Mouse (Mus musculus): Measurements from ENCODE around the gene Gsta4.
A peak's percentile ranks its signal among the peaks of the same experiment; 100 is the strongest.
"Not testable (repeated sequence)": the region's sequence is repeated elsewhere in the genome, so short reads cannot be mapped to it uniquely, and the experiment has no call there.

The Gsta4 gene

DNA sequence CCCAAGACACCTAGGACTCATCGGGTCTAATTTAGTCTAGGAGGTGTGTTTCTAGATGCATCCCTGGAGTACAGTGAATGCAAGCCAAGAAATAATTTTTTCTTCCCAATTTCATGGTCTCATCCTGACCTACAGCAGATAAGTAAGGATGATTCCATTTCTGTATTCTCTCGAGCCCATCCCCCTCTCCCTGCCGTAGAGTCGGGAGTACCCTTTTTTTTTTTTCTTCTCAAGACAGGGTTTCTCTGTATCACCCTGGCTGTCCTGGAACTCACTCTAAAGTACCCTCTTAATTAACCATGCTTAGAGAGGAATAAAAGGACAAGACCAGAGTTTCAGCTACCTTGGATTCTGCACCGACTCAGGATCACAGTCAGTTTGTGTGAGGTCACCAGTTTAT lies 4.4 kb upstream of the Gsta4 start:
- DNase-seq (ENCODE audit: low read depth, low spot score), result no peak

DNA sequence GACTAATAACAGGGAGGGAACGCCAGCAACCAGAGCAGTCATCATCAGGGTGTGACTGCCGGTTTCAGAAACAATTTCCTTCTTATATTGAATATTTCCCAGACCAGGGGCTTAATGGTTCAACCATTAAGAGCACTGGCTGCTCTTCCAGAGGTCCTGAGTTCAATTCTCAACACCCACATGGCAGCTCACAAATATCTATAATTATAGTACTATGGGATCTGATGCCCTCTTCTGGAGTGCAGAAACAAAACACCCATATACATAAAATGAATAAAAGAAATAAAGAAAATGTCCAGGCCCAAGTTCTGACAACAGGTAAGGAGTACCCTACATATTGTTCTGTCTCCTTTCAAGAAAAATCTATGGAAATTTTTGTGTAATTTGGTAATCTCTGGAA lies 3.5 kb upstream of the Gsta4 start:
- no peak for DNase-seq (ENCODE audit: low read depth, low spot score)

DNA sequence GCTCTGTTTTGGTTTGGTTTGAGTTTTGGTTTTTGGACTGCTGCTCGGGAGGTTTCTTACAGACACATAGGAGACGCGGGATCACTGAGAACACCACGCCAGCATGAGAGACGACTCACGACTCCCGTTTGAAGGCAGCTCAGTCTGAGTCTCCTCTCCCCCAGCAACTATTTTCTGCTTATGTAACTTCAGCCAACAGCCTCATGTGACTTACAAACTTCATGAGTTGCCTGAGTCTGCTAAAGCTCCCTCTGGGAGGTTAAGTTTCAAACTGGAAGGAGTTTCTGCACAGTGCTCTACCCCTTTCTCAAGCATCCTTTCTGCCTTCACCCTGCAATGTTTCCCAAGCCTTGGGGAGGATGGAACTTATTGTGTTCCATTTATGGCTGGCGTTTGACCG lies 3.1 kb downstream of the Gsta4 start:
- no peak for DNase-seq (ENCODE audit: low read depth, low spot score)

GRCm38 (mm10) chr9:78188910-78189309 lies 6.3 kb downstream of the Gsta4 start:
- DNase-seq (ENCODE audit: low read depth, low spot score), result no peak

GRCm38 (mm10) chr9:78190651-78191634 lies 8.4 kb downstream of the Gsta4 start:
- DNase-seq (ENCODE audit: low read depth, low spot score), result no peak

GRCm38 (mm10) chr9:78191736-78192135 lies 9.2 kb downstream of the Gsta4 start:
- peak; percentile 81 for DNase-seq (ENCODE audit: low read depth, low spot score)

- DNase-seq (ENCODE audit: low read depth, low spot score), result no peak
These were observed 11.5 kb downstream of the Gsta4 start for GRCm38 (mm10) chr9:78193902-78194597.

DNA sequence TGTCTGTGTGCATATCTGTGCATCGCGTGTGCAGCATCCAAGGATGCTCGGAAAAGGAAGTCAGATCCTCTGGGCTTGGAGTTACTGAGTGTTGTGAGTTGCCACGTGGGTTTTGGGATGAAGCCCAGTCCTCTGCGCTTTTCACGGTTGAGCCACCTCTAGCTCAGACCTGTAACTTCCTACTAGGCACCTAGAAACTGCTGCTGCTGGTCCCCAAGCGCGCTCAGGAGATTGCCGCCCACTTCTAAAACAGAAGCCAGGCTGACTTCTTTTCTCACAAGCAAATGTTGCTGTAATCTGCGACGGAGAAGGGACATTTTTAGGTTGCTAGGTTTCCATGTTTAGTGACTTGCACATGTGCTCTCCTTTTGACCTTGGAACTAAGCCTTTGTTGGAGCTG lies 12.5 kb downstream of the Gsta4 start:
- DNase-seq (ENCODE audit: low read depth, low spot score), result no peak

- DNase-seq (ENCODE audit: low read depth, low spot score), result no peak
These were observed 15.2 kb downstream of the Gsta4 start for GRCm38 (mm10) chr9:78197801-78198200.

DNA sequence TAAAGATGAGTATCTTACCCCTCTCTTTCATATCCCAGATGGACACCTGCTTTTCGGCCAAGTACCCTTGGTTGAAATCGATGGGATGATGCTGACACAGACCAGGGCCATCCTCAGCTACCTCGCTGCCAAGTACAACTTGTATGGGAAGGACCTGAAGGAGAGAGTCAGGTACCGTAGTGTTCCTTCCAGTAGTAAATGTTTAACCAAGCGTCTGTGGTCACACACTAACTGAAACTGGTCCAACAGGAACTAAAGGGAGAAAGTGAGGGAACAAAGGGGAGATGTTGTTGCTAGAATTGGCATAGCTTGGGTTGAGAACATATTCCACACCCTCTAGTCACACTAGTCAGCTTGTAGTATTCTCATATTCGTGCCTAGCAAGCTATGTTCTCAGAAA lies 21.6 kb downstream of the Gsta4 start:
- no peak for DNase-seq (ENCODE audit: low read depth, low spot score)

DNA sequence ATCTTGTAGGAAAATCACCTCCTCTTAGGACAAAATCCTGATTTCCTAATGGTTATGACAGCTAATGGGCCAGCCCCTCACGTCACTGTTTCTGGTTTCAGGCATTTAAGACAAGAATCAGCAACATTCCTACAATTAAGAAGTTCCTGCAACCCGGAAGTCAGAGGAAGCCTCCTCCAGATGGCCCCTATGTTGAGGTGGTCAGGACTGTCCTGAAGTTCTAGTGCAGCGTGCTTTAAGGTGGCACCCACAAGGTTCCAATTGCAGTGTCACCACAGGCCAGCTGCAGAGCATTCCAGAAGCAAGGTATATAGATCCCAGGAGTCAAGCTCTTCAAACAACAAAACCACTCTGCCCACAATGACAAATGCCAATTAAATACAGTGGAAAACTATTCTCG lies 26.4 kb downstream of the Gsta4 start:
- no peak for DNase-seq (ENCODE audit: low read depth, low spot score)

DNA sequence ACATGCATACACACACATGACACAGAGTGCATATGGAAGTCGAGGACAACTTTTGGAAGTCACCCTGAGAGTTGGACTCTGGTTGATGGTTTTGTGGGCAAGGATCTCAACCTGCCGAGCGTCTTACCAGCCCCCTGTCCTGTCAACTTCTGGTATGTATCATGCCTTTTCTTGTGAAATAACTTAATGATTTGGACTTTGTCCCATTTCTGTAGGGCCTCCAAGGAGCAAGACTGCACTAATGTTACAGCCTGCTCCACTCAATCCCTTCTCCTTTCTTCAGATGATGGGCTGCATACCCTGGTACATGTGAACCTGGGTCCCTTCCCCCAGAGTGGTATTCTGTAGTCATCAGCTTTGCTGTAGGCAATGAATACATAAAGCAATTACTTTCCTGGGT lies 27.5 kb downstream of the Gsta4 start:
- DNase-seq (ENCODE audit: low read depth, low spot score), result no peak

DNA sequence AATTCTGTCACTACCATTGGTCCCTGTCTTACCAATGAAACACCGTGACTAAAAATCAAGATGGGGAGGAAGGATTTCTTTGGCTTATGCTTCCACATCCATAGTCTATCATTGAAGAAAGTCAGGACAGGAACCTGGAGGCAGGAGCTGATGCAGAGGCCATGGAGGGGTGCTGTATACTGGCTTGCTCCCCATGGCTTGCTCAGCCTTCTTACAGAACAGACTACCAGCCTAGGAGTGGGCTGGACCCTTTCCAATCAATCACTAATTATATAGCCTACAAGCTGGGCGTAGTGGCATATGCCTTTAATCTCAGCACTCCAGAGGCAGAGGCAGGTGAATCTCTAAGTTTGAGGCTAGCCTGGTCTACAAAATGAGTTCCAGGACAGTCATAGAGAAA lies 28.2 kb downstream of the Gsta4 start:
- no peak for DNase-seq (ENCODE audit: low read depth, low spot score)

DNA sequence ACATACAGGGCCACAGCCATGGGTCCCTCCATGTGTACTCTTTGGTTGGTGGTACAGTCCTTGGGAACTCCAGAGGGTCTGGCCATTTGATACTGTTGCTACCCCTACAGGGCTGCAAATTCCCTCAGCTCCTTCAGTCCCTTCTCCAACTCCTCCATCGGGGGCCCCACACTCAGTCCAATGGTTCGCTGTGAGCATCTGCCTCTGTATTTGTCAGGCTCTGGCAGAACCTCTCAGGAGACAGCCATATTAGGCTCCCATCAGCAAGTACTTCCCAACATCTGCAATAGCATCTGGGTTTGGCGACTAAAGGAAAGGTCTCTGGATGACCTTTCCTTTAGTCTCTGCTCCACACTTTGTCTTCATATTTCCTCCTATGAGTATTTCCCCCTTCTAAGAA lies 28.9 kb downstream of the Gsta4 start:
- no peak for DNase-seq (ENCODE audit: low read depth, low spot score)

DNA sequence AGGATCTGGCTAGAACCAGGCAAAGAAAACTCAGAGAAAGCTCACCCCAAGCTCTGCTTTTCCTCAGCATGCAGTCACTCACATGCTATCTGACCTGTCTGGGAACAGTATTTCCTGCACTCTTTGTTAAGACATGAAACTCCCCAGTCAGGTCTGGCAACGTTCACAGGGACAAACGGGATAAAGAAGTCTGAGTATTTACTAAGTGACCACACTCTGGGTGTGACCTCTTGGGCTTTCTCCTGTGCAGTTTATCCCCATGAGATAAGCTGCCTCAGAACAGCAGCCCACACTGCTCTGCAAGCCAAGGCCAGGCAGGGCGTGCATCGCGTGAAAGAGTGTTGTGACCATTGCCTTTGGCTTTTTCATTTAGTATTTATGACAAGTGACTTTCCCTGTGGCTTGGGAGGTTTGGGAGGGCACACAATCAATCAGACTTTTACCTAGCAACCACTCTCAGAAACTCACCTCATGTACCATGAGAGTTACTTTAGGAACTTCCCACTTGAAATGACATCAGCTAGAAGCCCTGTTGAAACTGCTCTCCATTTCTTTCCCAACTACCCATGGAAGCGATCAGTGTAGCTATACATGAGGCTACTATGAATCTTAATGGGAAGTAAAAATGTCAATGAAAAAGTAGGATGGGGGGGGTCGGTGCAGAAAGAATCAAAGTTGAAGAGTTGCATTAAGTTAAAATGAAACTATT lies 29.9 kb downstream of the Gsta4 start:
- no peak for DNase-seq (ENCODE audit: low read depth, low spot score)

GRCm38 (mm10) chr9:78217074-78217473 lies 34.5 kb downstream of the Gsta4 start:
- no peak for DNase-seq (ENCODE audit: low read depth, low spot score)

- DNase-seq (ENCODE audit: low read depth, low spot score), result no peak
These were observed 40.0 kb downstream of the Gsta4 start for GRCm38 (mm10) chr9:78222616-78223015.

- no peak for DNase-seq (ENCODE audit: low read depth, low spot score)
These were observed 40.8 kb downstream of the Gsta4 start for GRCm38 (mm10) chr9:78223221-78223902.

DNA sequence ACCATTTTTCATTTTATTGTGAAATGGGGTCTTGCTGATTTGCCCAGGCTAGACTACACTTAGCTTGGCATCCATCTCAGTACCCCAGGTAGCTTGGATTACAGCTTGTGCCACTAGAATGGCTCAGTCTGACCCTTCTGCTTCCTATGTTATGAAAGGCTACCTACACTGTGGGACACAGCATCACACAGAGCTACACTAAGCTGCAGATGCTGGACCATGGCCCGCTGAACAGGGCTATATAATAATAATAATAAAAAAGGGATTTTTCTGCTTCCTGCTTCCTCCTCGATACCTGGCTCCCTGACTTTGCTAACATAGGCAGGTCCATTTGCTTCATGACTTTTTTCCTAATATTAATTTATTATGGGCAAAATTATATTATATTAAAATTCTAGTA lies 41.8 kb downstream of the Gsta4 start:
- DNase-seq (ENCODE audit: low read depth, low spot score), result no peak

DNA sequence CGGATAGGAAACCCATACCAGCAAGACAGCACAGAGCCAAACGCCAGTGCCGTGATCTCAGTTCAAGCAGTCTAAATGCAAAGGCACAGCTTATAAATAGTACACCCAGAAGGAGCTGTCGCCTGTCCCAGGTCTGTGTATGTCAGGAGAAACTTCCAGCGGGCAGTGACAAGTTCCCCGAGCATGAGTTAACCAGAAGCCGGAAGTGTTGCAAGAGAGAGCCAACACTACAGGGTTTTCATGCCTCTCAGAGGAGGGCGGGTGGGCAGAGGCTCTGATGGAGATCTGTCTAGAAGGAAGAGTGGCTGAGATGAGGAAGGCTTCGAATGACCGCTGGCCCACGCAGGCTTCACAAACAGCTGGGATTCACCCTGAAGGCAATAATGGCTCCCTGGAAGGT lies 42.7 kb downstream of the Gsta4 start:
- no peak for DNase-seq (ENCODE audit: low read depth, low spot score)

DNA sequence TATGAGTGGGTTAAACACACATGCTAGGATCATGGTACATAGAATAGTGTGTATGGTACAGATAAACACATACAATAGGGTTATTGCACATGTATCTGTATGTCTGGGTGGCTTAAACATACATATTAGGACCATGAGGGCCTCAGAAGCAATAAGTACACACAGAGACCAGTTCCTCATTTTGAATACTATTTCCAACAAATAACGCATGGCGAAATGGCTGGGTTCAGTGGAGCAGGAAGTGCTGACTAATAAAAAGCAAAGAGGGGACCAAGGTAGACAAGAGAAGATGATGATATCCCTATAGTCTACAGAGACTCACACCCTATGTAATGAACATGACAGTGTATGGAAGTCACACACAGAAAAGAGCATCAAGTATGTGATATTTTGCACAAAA lies 45.5 kb downstream of the Gsta4 start:
- DNase-seq (ENCODE audit: low read depth, low spot score), result no peak

GRCm38 (mm10) chr9:78229658-78230057 lies 47.1 kb downstream of the Gsta4 start:
- DNase-seq (ENCODE audit: low read depth, low spot score), result not testable (repeated sequence)

All from embryo, embryonic 11.5 days (tissue).